Mouse (Mus musculus): ENCODE measurements around the gene Vps26a. TPM values are rescaled to one million over a fixed set of nuclear protein-coding genes. Genes with fewer than 3 reads are reported as not detected.
A peak's percentile ranks its signal among the peaks of the same experiment; 100 is the strongest.
"Not testable (repeated sequence)": the region's sequence is repeated elsewhere in the genome, so short reads cannot be mapped to it uniquely, and the experiment has no call there.

Gene Vps26a
- total and polyA plus RNA-seq, 3 experiments, result 4.4 to 58.8 (median 54.8) TPM

DNA sequence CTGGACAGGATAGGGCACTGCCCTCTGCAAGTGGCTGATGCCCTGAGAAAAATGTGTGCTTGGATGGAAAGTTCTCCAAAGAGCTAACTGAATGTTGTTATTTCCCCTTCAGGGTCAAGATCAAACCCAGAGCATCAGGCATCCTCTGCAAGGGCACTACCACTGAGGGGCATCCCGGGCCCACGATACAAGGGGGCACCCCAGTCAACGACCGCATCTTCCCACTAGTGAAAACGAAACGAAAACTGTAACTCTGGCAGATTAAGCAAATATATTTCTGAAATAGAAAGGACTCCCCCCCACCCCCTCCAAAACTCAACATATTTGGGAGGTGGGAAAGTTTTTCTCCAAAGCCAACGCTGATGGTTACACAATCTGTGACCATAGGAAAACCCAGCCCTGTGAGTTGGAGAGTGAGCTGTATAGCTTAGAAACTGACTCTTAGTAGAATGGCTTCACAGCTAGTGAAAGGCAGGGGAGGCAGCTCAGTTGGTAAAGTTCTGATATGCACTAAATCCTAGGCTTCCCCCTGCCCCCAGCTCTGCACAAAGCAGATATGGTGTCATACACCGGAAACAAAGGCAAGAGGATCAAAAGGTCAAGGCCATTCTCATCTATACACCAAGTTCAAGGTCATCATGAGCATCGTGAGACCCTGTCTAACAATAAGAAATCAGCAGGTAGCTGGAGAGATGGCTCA lies 14.5 kb upstream of the Vps26a start:
- DNase-seq, result no peak

DNA sequence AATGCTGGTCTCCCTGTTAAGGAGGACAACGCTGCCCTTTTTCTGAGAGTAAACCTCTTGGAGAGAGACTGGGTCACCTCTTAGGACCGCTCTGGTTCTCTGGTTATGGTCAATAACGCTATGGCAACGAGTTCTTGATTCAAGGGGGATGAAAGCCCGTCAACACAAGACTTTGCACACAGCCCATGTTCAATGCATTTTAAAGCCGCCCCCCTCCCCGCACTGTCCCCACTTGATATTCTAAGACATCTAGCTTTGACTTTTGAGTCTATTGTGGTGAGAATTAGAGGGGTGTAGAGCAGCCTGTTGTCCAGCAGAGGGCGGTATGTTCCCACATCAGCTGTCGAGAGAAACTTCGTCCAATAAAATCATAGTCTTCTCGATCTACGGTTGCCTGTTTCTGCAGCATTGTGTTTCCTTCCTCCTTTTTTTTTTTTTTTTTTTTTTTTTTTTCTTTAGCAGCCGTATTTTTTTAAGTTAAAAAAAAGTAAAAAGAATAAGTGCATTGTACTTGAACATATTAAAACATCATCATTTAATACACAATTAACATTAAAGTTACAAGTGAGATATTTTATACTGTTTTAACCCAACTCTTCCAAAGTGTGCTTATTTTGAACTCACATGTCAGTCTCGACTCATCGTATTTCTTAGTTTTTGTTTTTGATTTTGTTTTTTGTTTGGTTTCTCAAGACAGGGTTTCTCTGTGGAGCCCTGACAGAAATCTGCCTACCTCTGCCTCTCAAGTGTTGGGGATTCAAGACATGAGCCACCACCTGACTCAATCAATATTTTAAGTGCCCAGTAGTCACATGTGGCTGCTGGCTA lies 13.7 kb upstream of the Vps26a start:
- peak; percentile 62 for DNase-seq

DNA sequence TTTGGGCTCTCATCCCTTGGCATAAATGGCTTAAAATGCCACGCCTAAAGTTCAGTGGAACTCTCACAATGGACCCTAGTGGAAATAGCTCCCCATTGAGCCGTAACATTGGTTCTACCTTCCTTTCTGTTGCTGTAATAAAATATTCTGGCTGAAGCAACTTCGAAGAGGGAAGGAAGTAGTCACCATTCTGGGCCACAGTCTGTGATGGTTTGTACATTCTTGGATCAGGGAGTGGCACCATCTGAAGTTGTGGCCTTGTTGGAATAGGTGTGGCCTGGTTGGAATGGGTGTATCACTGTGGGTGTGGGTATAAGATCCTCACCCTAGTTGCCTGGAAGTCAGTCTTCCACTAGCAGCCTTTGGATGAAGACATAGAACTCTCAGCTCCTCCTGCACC lies 5.1 kb upstream of the Vps26a start:
- not testable (repeated sequence) for DNase-seq

DNA sequence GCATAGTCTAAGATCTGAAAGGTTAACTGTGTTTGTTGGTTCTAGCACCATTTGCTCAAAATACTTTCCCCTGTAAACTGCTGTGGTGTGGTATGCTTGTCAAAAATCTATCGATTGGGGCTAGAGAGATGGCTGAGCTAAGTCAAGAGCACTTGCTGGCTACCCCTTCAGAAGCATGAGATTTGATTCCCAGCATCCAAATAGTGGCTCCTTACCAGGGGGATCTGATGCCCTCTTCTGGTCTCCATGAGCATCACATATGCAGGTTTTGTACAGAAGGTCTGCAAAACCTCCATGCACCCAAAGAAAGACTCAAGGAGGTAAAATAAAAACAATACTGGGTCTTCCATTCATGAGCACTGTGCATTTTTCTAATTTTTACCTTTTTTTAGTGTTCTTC lies 1.7 kb upstream of the Vps26a start:
- DNase-seq, result peak; percentile 65

DNA sequence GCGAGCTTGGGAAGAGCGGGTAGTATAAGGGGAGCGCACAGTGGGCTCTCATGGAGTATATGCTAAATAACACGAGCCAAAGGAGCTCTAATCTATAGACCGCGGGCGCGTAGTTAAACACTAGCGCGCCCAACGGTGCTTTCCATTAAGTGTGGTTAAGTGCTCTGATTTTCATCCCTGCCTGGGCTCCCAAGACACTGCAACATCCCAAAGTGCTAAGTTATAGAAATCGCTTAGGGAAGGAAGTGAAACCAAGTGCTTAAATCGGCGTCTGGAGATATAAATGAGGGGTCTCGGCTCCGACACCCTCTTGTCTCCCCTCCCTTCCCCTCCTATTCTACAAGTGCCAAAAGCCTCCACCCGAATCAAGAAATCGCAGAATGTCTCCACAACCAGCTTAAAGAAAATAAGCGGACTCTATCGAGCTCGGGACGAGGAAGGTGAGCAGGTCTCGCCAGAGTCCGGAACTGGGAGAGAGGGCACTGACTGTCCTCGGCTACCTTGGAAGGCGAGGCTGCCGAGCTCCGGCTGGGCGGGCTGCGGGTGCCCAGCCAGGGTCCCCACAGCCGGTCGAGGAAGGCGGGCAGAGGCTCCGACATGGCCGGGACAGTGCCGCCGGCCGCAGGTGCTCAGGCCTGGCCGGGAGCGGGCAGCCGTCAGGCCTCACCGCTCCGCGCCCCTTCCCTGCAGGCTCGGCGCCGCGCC lies 575 bp downstream of the Vps26a start:
- DNase-seq, result no peak

DNA sequence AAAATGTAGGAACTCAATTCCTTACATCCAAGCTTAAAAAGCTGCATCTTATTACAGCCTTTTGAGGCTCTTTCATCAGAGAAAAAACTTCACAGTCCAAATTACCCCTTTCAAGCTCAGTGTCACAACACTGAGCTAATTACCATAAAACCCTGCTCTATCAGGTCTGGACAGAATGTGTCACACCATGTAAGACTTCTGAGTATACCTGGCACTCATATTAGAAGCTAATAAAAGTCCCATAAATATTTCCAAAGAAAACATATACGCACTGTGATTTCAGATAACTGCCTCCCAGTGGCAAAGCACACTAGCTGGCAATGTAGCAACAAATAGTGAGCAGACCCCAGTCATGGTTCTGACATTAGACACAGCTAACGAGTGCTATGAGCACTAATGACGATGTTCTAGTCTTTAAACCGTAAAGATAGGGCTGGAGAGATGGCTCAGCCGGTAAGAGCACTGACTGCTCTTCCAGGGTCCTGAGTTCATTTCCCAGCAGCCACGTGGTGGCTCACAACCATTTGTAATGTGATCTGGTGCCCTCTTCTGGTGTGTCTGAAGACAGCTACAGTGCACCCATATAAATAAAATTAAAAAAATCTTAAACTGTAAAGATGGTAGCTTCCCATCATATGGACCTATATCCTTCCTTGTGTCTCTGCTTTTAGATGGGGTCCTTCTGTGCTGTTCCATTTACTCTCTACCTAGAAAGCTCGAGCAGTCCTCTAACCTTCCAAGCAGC lies 5.3 kb downstream of the Vps26a start:
- no peak for DNase-seq

DNA sequence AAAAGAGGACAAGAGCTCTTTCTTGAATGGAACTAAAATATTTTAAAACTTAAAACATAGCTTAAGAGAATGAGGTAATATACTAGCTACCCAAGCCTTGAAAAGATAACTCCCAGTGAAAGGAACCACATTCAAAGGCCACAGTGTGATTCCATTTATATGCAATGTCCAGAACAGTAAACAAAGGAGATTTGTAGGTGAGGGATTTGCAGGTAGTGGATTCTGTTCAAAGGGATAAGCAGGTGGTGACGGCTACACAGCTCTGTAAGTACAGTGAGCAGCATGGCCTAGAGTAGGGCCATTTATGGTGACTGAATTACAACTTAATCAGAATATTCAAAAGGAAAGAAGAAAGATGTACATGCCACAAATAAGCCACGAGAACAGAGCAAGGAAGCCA lies 9.6 kb downstream of the Vps26a start:
- DNase-seq, result no peak

DNA sequence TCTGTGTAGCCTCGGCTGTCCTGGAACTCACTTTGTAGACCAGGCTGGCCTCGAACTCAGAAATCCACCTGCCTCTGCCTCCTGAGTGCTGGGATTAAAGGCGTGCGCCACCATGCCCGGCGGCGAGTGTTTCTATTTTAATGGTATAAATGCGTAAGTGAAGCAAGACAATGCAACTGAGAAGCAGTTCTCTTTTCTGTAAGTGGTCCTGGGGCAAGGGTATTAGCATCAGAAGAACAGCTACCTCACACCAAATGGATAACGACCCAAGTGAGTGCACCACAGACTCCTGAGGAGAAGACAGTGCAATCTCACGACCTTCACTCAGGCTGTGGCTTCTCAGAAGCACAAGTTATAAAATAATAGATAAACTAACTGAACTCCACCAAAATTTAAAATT lies 11.7 kb downstream of the Vps26a start:
- DNase-seq, result no peak

DNA sequence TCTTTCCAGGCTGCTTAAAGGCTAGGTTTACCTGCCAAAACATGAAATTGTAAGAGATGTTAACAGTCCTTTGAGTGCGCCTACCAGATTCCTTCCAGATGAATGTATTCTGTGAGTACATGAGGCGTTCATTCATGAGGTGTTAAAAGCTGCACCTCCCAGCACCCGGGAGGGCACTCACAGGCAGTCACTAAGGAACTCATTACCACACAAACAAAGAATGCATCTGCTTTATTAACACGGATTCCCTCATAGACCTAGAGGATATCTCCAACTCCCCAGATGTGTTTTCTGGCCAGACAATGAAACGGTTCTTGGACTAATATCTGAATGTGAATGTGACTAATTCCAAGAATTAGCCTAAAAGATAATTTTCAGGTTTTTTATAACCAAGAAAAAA lies 15.5 kb downstream of the Vps26a start:
- no peak for DNase-seq

DNA sequence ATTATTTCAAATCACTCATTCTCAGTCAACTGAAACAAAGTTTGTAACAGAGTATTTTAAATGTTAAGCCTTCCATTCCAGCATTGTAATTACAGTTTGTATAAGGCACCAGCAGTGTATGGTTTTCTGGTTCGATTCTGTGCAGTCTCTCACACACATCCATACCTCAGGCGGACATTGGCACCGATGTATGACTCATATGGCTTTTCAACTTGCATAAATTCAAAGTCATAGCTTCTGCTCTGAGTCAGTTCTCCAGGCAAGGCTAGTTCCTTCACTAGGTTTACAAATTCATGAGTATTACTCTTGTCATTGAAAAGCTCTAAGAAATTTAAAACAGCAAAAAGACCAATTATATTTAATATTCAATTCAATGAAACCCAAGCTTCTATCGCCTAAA lies 16.9 kb downstream of the Vps26a start:
- peak; percentile 13 for DNase-seq

DNA sequence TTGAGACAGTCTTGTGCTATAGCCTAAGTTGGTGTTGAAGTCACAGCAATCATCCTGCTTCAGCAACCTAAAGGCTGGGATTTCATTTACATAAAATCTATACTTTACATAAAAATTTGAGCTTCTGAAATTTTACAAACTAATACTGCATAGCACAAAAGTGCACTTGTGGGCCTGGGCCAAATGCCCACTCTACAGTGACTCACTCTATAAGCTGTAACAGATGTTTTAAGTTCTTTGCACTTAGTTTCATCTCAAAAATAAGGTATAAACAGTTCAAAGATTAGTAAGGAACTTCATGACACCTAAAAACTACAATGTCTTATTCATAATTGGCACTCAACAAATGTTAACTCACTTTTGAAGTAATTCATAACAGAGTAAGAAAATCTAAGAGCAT lies 25.3 kb downstream of the Vps26a start:
- no peak for DNase-seq

DNA sequence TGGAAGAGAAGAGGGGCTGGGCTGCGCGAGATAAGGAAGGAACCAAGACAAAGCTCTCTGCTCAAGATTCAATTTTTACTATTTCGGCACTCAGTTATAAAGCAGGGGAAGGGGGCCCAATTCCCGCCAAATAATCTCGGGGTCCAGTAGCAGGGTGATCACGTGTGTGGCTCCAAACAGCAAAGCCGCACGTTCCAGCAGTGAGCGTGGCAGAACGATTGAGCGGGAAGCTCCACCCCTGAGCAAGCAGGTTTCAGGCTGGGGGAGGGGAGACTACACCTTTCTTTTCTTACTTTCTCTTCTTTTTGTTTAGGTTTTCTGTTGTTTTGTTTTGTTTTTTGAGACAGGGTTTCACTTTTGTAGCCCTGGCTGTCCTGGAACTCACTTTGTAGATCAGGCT lies 34.6 kb downstream of the Vps26a start:
- DNase-seq, result not testable (repeated sequence)

DNA sequence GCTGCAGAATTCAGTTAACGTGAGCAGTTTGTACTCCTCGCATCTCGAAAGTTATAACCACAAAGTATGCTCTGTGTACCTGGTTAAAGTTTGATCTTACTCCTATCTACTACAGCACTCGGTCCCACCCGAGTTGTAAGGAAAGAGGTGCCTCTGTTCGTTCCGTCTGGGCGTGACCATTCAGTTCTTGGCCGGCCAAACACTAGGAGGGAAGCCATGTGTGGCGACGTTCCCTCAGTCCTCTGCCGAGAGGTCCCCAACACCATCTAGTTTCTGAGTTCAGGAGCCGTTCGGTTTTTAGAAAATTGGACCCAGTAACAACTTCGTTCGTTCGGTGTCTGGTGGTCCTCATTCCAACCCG lies 36.3 kb downstream of the Vps26a start:
- DNase-seq, result no peak

DNA sequence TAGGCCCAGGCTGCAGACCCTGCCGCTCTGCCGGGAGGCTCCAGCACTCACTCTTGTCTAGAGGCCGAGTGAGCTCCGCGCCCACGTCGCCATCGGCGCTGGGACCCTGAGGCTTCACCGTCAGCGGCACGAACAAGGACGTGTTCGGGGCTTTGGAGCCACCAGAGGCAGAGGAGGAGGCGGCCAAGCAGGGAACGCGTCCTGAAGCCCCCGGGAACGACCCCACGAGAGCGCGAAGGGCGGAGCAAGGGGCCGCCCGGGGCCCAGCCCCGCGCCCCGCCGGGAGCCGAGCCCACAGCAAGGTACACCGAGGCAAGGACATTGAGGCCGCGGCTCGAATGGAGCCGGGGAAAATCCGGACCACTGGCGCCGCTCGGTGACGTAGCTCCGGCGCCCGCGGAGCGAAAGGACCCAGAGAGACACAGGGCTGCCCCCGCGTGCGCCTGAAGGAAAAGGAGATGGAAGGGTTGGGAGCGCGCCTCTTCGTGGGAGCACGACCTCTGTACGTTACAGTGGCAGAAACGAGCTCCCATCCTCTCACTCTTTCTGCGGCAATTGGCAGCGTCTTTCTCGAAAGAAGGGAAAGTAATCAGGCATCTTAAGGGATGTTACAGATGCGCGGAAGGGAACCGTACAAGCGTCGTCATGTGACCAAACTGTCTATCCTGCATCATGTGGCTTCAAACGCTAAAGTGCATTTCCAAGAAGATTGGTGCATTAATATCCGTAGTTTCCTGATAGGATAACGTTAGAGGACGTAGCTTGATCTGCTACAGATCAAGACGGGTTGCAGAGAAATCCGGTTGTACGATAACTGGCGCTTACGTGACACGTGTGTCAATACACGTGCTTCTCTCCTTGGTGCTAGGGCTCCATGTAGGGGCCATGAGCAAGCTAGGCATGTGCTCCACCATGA lies 37.0 kb downstream of the Vps26a start, which contains the start of the genes 4930507D05Rik and Supv3l1:
TSS of gene 4930507D05Rik (plus strand) at position 126 of the 916 bp plus-strand sequence.
TSS of gene Supv3l1 (minus strand) at position 375 of the 916 bp plus-strand sequence.
- peak; percentile 91 for DNase-seq

DNA sequence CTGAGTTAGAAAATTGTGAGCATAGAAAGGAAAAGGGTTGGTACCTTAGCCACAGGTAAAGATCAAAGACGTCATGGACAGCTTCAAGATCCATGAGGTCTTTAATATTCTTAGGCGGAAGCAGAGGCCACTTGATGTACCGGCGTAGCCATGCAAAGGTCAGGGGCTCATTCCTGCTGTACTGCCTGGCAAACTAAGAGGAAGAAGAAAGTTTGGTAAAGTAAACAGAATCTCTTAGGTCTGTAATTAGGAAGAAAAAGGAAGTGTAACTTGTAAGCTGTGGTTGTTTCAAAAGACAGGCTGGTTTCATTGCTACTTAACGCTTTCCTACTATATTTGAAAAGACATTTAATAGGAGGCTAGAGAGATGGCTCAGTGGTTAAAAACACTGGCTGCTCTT lies 56.2 kb downstream of the Vps26a start:
- no peak for DNase-seq

DNA sequence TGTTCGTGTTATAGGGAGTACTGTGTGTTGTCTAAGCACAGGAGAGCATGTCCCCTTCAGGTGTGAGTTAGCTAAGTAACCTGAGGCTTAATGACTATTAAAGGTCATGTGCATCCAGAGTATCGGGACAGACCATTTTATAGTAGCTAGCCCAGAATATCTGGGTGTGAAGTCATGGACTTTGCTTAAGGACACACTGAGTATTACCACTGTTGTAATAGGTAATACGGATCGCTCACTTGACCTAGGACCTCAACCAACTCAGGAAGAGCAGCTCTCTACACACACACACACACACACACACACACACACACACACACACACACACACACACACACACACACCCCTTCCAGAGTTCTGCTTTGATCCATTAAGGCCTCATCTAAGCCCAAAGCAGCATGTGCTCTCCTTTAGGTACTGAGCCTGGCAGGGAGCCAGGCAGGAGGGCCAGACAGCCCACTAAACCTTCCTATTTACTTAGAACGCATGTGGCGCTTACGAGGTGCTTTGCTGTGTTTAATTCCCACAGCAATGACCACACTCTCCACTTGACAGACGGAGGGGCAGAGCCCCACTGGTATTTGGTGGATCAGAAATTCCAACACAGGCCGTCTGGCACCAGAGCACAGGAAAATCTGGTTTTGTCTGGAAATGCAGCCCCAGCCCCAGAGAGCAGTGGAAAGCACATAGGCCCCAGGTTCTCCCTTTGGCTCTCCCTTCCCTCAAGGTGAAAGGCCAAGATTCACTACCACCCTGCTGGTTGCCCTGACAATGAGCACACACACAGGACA lies 61.3 kb downstream of the Vps26a start:
- no peak for DNase-seq

DNA sequence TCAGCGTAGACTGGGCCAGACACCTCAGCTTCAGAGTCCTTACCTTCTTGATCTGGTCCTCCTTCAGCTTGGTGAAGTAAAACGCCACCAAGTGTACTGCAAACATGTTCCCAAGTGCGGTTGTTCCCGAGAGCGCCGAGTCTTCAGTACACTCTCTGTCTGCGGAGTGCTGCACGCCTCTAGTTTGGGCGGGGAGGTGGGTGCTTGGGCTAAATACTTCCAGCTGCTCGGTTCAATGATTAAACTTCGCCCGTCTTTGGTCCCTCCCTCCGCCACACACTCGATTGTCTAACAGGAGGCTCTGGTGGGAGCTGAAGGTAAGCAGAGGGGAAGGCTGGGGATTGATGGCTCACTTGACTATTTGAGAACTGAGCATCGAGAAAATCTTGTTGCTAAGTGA lies 64.3 kb downstream of the Vps26a start, which contains the start of gene Hkdc1:
TSS of gene Hkdc1 (minus strand) at position 237 of the 400 bp plus-strand sequence.
- no peak for DNase-seq

DNA sequence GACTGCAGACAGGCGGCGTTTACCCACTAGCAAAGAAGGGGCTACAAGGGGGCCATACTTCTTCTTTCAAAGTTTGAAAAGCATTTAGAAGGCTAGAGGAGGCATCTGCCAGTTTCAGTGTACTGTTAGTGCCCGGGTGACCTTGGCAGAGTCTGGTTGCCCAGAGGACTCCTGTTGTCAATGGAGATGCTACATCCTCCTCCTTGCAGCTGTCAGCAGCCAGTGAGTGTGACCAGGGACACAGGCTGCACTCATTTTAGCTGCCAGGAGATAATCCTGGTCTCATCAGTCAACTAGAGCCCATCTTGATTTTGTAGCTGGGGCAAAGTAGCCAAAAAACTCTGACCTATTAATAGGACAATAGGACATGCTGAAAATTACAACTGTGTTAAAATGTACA lies 65.5 kb downstream of the Vps26a start:
- no peak for DNase-seq

DNA sequence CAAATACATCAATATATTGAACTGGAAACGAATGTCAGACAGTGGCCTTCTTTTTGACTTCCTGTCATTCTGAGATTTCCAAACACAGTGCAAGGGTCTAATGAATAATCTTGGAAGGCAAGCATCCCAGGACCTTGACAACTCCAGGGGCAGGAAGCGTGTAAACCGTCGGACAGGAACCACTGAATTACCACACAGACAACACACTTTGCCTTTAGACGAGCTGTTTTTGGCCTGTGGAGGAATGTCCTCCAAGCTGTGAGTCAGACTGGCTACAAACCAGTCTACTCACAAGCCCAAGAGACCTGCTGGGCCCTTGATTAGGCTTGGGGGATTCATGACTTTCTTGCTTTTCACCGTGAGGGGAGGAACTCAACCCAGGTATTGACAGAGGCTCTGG lies 66.2 kb downstream of the Vps26a start:
- no peak for DNase-seq

DNA sequence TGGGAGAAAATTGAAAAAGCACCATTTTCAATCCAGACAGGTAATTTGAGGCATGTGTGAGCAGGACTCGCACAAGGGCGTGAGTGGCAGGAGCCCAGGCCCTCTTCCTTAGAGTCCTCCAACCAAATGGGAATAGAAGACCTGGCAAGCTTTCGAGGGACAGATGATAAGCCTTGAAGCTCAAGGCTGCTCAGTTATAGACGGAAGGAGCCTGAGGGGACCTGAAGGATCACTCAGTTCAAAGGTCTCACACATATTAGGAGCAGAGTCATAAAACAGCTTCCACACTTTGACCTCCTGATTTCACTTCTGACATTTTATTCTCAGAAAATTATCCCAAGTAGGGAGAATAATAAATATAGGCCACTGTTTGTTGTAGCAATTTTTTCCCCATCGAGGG lies 67.2 kb downstream of the Vps26a start:
- DNase-seq, result no peak
